In the genomic region with DNA sequence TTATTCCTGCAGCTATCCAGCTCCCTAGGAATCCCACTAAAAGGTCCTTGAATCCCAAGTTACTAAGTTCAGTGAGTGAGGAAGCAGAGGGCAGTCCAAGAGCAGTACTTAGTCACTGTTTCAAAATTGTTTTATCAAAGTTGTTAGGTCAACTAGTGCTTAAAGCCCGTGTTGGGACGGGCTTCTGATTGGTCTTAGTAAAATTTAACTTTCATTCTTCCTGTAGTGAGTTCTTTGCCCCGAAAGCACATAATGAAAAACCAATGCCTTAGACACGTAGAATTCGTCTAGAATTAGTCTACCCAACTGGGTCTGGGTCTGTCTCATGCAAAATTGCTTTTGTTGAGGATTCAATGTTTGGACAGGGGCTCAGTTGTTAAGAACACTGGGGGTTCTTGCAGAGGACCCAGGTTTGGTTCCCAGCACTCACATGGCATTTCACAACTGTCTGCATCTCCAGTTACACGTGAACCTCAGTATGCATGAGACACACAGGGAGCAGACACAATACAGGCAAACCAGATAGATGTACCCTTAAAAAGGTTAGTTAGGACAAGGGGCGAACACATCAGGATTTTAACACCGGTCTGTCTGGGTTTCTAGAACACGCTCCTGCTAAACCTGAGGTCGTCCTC, we compare ENCODE assay signal across 8 mouse cellular contexts. TPM values are rescaled to one million over a fixed set of nuclear protein-coding genes. Genes with fewer than 3 reads are reported as not detected.
DNase-seq lines count a peak whose midpoint lies in the region; ATAC-seq and TF ChIP-seq lines count a peak whose summit lies in the region.

No protein-coding gene starts in this region.

- H3K4me1 ChIP-seq in embryonic facial prominence, embryonic 13.5 days = peaks cover 13% of the 10 kb centered on the region
- H3K4me1 ChIP-seq in intestine, embryonic 16.5 days (ENCODE audit: control insufficient read depth, insufficient read depth, low read length) = peaks cover 12% of the 10 kb centered on the region
- peaks cover 21% of the 10 kb centered on the region for H3K4me1 ChIP-seq in midbrain, embryonic 13.5 days (replicated peaks)

- H3K27me3 ChIP-seq in embryonic facial prominence, embryonic 13.5 days = no peaks in the 10 kb centered on the region
- H3K27me3 ChIP-seq in intestine, embryonic 16.5 days (replicated peaks; ENCODE audit: control insufficient read depth, insufficient read depth, low read length) = no peaks in the 10 kb centered on the region
- H3K27me3 ChIP-seq in midbrain, embryonic 13.5 days = no peaks in the 10 kb centered on the region

- H3K4me3 ChIP-seq in left cerebral cortex, adult 2 months = peak overlapping the region; percentile 98
- peak overlapping the region; percentile 95 for H3K4me3 ChIP-seq in embryonic facial prominence, embryonic 13.5 days
- H3K4me3 ChIP-seq in intestine, embryonic 16.5 days (ENCODE audit: low read length) = peak overlapping the region; percentile 95
- peak overlapping the region; percentile 90 for H3K4me3 ChIP-seq in midbrain, embryonic 13.5 days (replicated peaks)

- no peaks in the 10 kb centered on the region for H3K9me3 ChIP-seq in embryonic facial prominence, embryonic 13.5 days
- H3K9me3 ChIP-seq in intestine, embryonic 16.5 days (ENCODE audit: control insufficient read depth, low read length) = no peaks in the 10 kb centered on the region
- H3K9me3 ChIP-seq in midbrain, embryonic 13.5 days = 0 out of 2 replicates have a peak, but pooled peaks cover 6% of the 10 kb centered on the region

- peak overlapping the region; percentile 75 for H3K4me2 ChIP-seq in embryonic facial prominence, embryonic 13.5 days
- peak overlapping the region; percentile 86 for H3K4me2 ChIP-seq in intestine, embryonic 16.5 days (ENCODE audit: low read depth, low read length)
- peak overlapping the region; percentile 82 for H3K4me2 ChIP-seq in midbrain, embryonic 13.5 days (replicated peaks)

- TF ChIP-seq CTCF in left cerebral cortex, adult 2 months (IDR thresholded peaks at IDR 0.05) = no peak

- H3K9ac ChIP-seq in embryonic facial prominence, embryonic 13.5 days = peak overlapping the region; percentile 96
- peak overlapping the region; percentile 95 for H3K9ac ChIP-seq in intestine, embryonic 16.5 days (ENCODE audit: low read depth, low read length)
- H3K9ac ChIP-seq in midbrain, embryonic 13.5 days (replicated peaks) = peak overlapping the region; percentile 96

- intact Hi-C loops in left cerebral cortex, adult 2 months (cut with DNase I) = loop anchor here (5.0 kb wide), 1 partner anchor 493 kb away; the partner anchor contains the start of genes Chek2 and Hscb

- H3K36me3 ChIP-seq in embryonic facial prominence, embryonic 13.5 days = peaks cover 18% of the 10 kb centered on the region
- no peaks in the 10 kb centered on the region for H3K36me3 ChIP-seq in intestine, embryonic 16.5 days (ENCODE audit: control insufficient read depth, insufficient read depth, low read length)
- H3K36me3 ChIP-seq in midbrain, embryonic 13.5 days = peaks cover 16% of the 10 kb centered on the region; the same call in 1 of the 2 replicates

- DNase-seq in left cerebral cortex, adult 2 months (ENCODE audit: extremely low spot score in 1 of 2, low spot score in 2 of 2) = no peak
- DNase-seq in left cerebral cortex, adult 18-20 months (ENCODE audit: low spot score in 2 of 2) = no peak
- DNase-seq in layer of hippocampus, adult 9-11 months = no peak
- no peak for DNase-seq in cerebellum, adult 8-10 months
- DNase-seq in ovary, adult 18-20 months (ENCODE audit: low spot score) = no peak

- WGBS in embryonic facial prominence, embryonic 13.5 days = 27% methylated on average over 10 of the region's 10 CpGs
- WGBS in intestine, embryonic 16.5 days = 22% methylated on average over 10 of the region's 10 CpGs
- WGBS in midbrain, embryonic 13.5 days = 22% methylated on average over 10 of the region's 10 CpGs

- H3K27ac ChIP-seq in left cerebral cortex, adult 2 months = peak overlapping the region; percentile 87
- H3K27ac ChIP-seq in embryonic facial prominence, embryonic 13.5 days = peak overlapping the region; percentile 88
- H3K27ac ChIP-seq in intestine, embryonic 16.5 days (ENCODE audit: low read length) = peak overlapping the region; percentile 84
- H3K27ac ChIP-seq in midbrain, embryonic 13.5 days = peak overlapping the region; percentile 72

- no peak for ATAC-seq in embryonic facial prominence, embryonic 13.5 days (ENCODE audit: insufficient number of reproducible peaks, insufficient read depth, low FRiP score, low TSS enrichment, low read depth)
- no peak for ATAC-seq in intestine, embryonic 16.5 days
- ATAC-seq in midbrain, embryonic 13.5 days = peak; percentile 66; the same call in 1 of the 2 replicates

RNA-seq across cellular contexts. Expression of gene Pitpnb, which starts 0.7 kb away (rescaled TPM):
- 10 to 100 TPM; 86.4 to 91.3 TPM for total RNA-seq in left cerebral cortex, adult 2 months (2021)
- 10 to 100 TPM; 84.7 to 86.5 TPM for total RNA-seq in left cerebral cortex, adult 18-20 months (2021)
- 107 and 116 TPM in 2 replicates for polyA plus RNA-seq in embryonic facial prominence, embryonic 13.5 days (2015; fragmentation: Nextera tagmentation; extraction: Ambion mirVana)
- polyA plus RNA-seq in intestine, embryonic 16.5 days (2015; fragmentation: Nextera tagmentation; extraction: Ambion mirVana) = 89.2 and 90.9 TPM in 2 replicates
- 101 and 106 TPM in 2 replicates for polyA plus RNA-seq in midbrain, embryonic 13.5 days (2015; fragmentation: Nextera tagmentation; extraction: Ambion mirVana)
